Mouse (Mus musculus) gastrocnemius, postnatal 25 days (tissue): ENCODE data around the gene Gabbr2. TPM values are rescaled to one million over a fixed set of nuclear protein-coding genes. Genes with fewer than 3 reads are reported as not detected.

Source experiments
- DNase-seq: peaks from one replicate; pipeline ENCODE4 v3.0.0; 2022
- total RNA-seq, 2 experiments: library from RNA; stranded (reverse); gene quantifications; 1 replicate in 1 of 2; 2 replicates in 1 of 2; pipeline ENCODE4 v1.2.3; 2021

Gabbr2 gene
- total RNA-seq, 2 experiments from 2014 or later: 0.05 to 0.26 TPM

DNA sequence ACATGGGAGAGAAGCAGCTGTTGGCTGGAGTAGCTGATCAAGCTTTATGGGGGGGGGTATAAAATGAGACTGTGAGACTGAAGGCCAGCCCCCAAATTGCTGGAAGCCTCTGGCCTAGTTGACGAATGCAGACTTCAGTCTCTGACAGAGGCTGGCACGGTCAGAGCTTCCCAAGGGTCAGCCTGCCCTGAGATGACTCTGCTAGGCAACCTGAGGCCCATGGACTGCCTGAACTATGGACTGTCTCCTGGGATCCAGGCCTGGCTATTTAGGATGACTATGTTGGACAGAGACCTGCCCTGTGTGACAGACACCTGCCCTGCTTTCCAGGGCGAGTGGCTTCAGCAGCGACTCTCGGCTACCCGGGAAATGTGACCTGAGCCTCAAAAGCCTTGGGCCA lies 281.7 kb downstream of the Gabbr2 start:
- no peak for DNase-seq

DNA sequence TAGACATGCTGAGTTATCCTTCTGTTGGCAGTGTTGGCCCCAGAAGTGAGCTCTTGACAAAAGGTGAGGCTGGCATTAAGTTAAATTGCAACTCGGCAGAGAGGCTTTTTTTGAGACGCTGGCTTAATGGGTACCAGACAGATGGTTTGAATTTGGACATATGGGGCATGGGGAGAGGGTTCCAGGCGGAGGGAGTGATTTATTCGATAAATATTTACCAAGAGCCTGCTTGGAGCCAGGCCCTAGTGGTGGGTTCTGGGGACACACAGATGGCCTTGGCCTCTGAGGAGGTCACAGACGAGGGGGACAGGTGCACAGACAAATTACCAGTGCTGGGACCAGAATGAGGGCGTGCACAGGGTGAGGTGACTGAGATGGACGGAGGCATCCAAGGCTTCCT lies 282.2 kb downstream of the Gabbr2 start:
- no peak for DNase-seq

DNA sequence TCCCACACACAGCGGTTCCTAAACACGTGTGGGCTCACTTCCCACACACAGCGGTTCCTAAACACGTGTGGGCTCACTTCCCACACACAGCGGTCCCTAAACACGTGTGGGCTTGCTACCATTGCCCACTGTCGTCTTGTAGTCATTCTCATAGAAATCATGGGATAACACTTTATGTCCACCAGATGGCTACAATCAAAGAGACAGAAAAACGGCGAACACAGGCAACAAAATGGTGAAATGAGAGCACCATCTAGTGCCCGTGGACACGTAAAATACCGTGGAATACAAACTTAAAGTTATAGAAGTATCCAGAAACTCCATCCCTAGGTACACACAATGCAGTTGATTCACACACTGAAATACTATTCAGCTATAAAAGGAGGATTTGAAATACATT lies 285.9 kb downstream of the Gabbr2 start:
- DNase-seq: no peak

DNA sequence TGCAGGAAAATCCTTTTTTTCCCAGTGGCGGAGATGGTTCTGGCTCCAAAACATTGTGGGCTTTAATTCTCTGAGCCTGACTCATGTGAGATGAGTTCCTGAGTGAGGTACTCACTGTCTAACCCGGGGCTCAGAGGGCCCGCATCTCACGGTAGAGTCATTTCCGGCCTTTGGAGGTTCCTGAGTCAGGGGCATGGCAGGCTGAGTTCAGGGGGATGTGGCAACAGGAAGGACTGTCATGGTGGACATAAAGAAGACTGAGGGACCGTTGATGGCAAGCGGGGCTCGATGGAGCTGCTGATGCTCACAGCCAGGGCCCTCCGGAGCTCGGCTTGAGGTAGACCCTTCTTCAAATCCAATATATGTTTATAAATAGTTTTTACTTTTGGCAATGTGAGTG lies 288.5 kb downstream of the Gabbr2 start:
- DNase-seq: no peak

DNA sequence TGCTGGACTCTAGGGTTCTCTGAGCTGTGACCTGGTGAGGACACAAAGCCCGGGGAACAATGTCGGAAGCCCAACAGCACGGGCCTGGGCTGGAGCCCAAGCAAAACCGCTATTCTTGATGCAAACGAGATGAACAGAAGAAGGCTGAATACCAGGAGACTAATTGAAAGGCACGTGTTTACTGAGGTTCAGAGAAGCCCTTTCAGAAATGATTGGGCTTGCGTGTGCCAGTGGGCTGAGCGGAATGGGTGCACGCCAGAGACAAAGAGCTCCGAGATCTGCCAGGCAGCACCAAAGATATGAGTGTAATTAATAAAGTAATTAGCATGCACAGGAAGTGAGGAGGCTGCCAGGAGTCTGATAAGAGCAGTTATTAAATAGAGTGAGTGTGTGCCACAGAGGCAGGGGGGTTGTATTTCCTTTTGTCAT lies 291.4 kb downstream of the Gabbr2 start:
- no peak for DNase-seq

DNA sequence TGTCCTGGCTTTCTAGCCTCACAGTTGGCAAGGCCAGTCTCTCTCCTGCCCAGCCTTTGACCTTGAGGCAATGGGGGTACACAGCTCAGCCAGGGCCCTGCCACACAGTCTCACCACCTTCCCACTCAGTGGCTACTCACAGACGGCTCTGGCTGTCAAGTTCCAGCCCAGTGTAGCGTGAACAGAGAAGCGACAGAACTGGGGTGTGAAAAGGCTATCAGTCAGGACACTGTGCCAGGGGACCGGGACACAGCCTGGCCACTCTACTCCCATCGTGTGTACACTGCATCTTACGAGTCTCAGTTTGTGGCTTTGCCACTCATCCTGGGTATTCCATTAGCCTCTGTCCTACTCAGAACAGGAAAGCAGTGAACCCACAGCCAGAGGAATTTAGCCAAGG lies 295.2 kb downstream of the Gabbr2 start:
- DNase-seq: no peak

DNA sequence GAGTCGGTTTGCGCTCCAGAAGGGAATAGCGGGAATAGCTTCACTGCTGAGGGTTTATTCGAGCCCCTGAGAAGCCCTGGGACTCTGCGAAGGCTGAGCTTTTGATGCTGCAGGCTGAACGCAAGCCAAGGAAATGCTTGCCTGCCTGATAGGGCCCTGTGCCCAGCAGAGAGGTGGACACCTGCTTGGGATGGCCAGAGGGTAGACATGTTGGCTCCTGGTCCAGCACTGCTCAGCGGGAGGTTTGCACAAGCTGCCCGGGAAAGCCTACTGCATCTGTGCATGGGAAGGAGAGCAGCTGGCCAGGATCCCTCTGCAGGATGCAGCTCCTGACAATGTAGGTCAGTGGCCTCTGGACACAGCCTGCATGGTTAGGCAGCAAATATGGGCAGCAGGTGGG lies 301.1 kb downstream of the Gabbr2 start:
- no peak for DNase-seq

DNA sequence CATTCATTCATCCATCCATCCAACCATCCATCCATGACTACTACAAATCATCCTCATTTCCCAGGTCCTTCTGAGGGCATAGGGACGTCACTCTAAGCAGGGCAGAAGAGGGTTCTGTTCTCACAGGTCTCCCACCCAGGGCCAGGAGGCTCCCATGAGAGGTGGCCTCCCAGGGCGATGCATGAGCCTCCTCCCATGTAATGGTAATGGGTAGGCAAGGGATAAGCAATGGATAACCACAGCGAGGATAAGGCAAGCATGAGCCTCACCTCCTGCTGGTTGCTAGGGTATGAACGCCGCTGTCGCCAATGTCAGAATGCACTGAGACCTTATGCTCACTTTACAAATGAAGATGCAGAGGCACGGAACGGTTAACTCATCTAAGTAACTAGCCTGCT lies 301.7 kb downstream of the Gabbr2 start:
- no peak for DNase-seq

DNA sequence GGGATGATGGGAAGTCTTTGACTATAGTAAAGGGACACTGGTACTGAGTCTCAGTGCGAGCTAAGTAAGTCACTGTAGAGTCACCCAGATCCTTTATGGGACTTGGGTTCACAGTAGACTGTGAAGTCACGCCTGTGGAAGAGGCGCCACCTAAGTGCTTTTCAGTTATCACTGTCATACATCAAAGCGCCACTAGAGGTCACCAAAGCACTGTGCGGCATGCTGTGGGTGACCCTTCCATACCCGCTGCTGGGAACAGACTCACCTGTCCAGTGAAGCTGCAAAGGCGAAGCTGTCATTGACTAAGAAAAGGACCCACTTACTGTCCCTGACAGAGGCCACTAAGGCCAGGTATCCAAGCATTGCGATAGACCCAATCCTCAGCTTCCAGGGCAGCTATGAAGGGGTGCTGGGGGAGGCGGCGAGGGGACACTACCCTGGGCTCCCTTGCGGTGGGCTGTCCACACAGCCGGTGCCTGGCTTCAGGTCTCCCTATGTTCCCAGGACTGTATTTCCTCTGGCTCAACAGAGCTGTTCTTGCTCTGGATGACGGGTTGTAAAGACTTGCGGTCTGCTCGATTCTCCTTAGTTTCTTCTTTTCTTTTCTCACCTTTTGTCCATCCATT lies 302.2 kb downstream of the Gabbr2 start:
- DNase-seq: peak; percentile 18

DNA sequence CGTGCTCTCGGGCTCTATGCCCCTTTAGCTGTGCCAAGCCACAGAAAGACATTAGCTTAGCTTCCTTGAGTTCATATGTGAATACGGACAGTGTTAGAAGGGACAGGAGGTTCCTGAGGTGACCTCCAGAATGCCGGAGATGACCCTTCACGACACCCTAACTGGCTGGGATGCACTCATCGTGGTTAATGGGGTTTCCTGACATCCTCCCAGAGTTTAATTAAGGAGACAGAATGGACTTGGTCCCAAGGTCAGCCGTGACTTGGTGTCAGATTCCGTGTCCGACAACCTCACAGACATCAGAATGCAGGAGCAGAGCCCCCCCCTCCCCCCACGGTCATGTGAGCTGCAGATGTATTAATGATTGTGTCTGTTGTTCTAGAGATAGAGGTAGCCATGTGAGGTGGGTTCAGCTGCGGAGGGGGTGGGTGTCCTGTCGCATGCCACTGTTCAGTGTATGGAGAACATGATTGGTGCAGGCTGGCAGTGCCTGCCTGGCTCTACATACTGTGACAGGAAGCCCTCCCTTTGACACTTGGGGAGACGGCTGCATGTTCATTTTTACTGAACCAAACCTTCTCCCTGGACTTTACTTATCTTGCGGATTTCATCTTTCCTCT lies 303.4 kb downstream of the Gabbr2 start:
- no peak for DNase-seq

DNA sequence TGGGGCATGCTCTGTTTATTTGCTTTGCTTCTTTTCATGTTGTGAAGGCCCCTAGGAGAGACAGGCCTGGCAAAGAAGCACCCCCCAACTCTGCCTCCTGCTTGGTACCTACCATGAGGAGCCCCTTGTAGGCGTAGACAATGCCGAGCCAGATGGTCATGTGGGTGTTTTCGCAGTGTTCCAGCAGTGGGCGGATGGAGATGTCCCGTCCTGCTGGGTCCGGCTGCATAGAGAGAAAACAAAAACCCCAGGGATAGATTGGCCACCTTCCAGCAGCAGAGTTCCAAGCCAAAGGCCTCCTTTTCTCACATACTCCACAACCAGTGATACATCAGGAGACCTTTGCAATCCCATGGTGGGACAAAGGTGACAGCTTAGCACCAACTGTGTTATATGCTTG lies 307.5 kb downstream of the Gabbr2 start:
- DNase-seq: no peak

DNA sequence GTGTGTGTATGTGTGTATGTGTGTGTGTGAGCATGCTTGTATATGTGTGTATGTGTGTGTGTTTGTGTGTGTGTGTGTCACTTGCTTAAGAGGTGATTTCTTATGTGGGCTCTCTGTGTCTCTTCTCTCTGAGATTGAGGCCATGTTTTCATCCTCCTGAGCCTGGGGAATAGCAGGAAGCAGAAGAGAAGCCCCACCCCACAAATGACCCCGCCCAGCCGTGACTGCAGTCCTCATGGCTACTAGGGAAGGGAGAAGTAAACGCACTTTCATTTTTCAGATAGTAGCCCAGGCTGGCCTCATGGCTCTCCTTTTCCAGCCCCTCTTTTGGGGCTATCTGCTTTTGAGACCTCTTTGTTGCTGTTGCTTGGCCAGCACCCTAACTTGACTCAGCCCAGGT lies 315.0 kb downstream of the Gabbr2 start:
- DNase-seq: no peak

DNA sequence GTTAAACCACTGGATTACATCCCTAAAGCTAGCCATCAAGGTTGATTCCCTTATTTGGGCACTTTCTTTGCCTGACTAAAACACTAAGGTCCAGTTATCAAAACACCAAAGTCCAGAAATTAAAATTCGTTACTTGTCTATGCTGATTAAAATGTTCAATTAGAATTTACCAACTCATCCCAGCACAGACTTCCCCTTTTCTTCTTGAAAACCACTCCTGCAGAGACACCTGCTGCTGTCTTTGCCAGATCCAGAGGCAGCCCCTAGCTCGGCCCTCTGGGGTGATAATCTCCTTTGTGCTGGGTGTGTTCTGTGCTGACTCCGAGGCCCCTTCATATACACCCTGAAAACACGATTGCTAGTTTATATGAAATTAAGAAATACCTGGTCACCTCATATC lies 315.7 kb downstream of the Gabbr2 start:
- no peak for DNase-seq

DNA sequence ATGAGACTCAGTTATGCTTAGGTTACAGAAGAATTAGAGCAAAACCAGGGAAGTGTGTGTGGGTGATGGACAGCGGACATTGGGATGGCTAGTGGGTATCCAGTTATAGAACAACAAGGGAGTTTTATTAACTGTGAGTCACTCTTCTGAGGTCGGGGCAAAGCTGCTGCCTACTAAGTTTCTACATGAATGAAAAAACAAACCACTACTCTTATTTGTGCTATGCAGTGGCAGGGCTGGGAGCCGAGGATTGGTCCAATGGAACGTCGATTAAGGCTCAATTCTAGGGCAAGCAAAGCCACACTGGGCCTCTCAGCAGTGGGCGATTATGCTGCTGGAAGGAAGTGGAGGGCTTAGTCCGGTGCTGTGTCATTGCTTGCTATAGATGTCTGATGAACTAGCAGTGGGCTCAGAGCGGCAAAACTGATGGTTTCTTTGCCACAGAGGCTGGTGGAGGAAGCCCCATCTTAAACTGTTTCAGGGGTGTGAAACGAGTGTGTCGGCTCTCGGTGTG lies 316.3 kb downstream of the Gabbr2 start:
- no peak for DNase-seq

DNA sequence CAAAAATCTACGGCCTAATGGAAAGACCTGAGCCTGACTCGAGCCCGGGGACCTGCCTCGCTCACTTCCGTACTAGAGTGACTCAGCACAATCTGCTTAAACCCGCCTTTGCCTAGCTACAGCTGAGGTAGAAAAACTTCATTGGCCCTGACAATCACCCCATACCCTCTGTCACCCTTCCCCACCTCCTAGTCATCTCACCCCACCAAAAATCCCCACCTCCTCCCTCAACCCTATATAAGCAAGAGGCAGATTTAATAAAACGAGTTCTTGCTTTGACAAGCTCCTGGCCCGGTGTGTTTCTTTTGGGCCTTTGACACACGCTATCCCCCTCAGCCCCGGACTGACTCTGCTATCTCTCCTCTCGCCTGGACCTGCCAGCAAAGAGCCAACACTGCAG lies 323.1 kb downstream of the Gabbr2 start:
- DNase-seq: no peak

DNA sequence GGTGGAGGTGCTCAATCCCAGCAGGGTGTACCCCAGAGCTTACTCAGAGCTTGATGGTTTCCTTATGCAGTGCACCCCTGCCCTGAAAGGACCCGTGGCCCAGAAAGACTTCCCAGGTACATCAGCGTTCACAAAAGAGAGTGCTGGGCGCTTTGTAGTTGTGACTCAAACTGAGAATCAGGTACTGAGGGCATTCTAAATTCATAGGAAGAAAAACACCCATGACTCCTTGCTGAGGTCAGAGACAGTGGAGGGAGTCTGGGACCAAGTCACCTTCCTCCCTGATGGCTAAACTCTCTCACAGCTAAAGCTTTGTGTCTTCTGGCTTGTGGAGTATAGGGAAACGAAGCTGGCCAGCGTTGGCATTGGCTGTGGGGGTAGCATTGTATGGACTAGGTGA lies 325.3 kb downstream of the Gabbr2 start:
- no peak for DNase-seq

DNA sequence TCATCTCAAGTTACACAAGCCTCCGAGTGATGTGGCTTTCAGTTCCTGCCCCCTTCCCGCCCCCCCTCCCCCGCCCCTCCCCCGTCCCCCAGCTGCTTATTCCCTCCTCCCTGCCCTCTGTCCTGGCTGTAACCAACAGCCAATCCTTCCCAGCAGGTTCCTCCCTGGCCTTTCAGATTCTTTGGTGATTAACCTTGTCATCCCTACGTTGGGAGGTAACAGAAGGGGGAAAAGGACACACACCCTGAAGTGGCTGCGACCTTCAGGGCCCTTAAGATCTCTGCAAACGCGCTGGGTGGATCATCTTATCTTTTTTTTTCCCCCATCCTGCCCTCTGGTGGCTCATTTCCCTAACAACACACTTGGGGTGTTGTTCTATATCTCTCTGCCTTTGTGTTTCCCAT lies 326.3 kb downstream of the Gabbr2 start:
- DNase-seq: no peak

DNA sequence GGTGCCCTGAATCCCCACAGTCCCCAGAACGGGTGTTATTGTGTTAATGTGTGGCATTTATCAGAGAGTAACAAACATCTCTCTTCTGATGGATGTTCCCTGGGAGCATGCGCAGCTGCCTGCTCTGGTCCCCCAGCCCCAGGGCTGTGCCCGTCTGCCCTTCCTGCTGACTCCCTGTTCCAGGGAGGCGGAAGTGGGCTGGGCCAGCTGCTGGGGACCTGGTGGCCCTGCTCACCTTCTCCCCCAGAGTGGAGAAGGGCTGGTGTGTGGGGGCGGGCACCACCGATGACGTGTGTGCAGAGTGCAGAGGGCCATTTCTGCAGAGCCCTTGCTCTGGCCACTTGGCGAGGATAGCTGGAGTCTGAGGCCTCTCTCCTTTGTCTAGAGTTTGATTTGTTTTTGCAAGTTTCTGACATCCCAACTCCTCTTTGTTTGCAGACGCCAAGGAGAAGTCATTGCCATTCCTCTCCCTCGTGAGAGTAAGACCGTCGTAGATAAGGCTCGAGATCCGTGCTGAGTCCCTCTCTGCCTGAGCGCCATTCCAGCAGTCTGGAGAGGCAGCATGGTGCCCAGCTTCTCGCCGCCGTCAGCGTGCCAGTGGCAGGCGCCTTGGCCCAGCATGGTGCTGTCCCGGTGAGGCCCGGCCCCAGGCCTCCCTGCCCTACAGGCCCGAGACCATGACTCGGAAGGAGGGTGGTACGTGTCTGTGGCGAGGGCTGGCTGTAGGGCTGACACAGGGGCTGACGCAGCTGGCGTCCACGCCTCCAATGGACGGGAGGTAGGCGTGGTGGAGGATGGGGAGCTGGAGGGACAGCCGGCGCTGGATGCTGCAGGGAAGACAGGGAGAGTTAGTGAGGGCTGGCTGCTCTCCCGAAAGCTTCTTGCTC lies 327.3 kb downstream of the Gabbr2 start:
- peak; percentile 61 for DNase-seq

DNA sequence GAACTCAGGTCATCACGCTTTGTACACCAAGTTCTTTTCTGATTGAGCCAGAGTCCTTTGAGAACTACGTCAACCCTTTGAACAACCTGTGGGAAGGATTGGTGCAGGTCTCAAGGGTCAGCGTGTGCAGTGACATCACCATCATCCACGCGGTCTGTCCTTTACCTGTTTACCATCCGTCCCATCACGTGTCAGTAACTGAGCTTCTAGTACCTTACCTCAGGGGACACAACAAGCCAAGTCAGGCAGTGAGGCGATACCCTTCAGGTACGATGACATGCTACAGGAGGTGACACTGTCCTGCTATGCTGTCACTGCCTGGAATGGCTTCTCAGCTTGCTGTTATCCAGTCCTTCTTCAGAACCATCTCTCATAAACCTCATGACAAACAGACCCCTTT lies 330.2 kb downstream of the Gabbr2 start:
- no peak for DNase-seq

DNA sequence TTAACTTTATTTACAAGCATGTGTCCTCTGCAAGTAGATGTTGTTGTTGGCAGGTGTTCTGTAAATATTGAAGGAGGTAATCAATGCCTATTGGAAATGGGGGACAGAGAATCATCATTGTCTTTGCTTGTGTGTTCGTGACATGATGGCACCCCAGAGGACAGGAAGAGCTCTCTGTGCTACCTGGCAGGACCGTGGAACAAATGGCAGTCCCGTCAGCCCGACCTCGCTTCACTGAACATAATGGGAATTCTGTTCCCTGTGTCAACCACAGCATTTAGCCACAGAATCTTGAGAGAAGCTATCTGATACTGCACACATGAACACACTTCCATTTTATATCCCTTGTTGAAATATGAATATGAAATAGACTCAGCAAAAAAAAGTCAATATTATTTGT lies 332.7 kb downstream of the Gabbr2 start:
- no peak for DNase-seq

DNA sequence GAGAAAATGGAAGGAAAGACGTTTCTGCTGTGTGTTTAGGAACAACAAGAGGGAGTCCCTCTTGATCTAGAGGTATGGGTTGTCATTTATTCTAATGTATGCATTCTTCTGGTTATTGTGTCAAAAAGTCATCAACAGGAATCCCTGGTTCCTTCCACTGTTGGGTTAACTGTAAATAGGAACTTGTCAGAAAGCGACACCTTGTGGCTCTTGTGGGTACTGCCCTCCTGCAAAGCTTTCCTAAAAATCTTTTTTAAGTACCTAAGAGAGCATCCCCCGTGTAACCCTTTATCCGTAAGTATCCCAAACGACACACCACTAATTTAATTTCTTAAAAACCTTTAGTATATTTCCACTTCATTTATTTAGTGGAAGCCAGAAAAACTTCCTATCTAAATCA lies 334.6 kb downstream of the Gabbr2 start:
- no peak for DNase-seq

DNA sequence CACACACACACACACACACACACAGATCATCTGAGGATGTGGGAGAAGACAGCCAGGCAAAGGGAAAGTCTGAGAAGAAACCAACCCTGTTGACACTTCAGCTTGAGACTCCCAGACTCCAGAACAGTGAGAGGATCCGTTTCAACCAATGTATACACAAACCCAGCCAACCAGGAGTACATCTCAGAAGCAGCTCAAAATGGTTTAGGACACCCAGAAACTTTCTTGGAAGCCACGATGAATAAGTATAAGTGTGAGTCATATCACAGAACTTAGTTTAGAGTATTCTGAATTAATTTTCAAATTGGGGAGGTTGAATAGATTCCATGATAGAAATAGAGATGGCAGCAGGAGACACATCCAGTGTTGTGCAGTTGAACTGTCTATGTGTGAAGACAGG lies 335.7 kb downstream of the Gabbr2 start:
- DNase-seq: no peak

DNA sequence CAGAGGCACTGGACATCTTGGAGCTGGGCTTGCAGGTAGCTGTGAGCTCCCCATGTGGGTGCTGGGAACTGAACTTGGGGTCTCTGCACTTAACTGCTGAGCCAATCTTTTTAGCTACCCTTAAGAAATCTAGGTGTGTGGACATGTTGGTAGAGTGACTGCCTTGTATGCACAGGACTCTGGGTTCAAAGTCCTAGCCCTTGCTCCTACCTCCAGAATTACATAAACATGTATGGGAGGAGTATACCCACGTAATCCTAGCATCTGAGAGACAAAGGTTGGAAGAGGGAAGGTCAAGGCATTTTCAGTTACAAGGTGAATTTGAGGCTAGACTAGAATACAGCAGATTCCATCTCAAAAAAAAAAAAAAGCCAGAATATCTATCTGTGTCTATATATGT lies 336.4 kb downstream of the Gabbr2 start:
- DNase-seq: no peak
